8 mouse cellular contexts compared by ENCODE assay signal in the genomic region with DNA sequence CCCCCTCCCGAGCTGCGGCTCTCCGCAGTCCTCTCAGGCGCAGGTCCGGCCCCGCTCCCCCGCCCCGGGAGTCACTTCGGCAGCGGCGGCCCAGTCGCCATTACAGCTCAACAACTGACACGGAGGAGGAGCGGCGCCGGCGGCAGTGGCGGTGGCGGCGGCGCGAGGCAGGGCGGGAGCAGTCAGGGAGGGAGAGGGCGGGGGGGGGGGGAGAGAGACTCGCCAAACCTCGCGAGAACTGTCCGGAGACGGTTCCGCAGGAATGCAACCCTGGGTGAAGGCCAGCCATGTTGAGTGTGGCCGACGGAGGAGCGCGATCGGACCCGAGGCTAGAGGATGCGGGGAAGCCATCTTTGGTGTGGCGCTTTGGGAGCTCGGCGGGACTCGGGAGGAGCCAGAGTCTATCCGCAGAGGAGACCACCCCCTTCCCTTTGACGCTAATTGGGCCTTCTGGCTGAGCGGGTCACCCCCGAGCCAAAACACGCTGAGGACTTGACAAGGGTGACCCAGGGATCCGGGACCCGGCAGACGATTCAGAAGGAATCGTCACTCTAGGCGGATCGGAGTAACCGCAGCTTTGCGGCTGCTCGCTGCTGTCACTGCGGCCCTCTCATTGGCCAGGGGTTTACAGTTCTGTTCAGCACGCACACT. TPM values are rescaled to one million over a fixed set of nuclear protein-coding genes. Genes with fewer than 3 reads are reported as not detected.
DNase-seq lines count a peak whose midpoint lies in the region; ATAC-seq lines count a peak whose summit lies in the region.

Gene Cep350, minus strand, starts transcription at position 188 of the 651 bp plus-strand sequence.

- H3K4me1 ChIP-seq in heart, embryonic 14.5 days (ENCODE audit: control insufficient read depth in 2 of 2, insufficient read depth in 2 of 2, low read length in 2 of 2) = peaks cover 2 to 10% of the 10 kb centered on the region in 2 experiments; a peak in 3 of 4 replicates
- peaks cover 46% of the 10 kb centered on the region for H3K4me1 ChIP-seq in liver, embryonic 13.5 days (replicated peaks)
- peaks cover 9% of the 10 kb centered on the region; the same call in 1 of the 2 replicates for H3K4me1 ChIP-seq in stomach, embryonic 16.5 days (ENCODE audit: control insufficient read depth, insufficient read depth, low read length)

- H3K4me2 ChIP-seq in heart, embryonic 14.5 days (ENCODE audit: low read length) = peak within 1 kb of the TSS; percentile 87
- H3K4me2 ChIP-seq in liver, embryonic 13.5 days = peak within 1 kb of the TSS; percentile 82
- peak within 1 kb of the TSS; percentile 90 for H3K4me2 ChIP-seq in stomach, embryonic 16.5 days (ENCODE audit: low read depth, low read length)

- H3K36me3 ChIP-seq in heart, embryonic 14.5 days (ENCODE audit: control insufficient read depth, insufficient read depth, low read length) = no peaks in the 10 kb centered on the region
- H3K36me3 ChIP-seq in liver, embryonic 13.5 days = no peaks in the 10 kb centered on the region
- no peaks in the 10 kb centered on the region for H3K36me3 ChIP-seq in stomach, embryonic 16.5 days (ENCODE audit: control insufficient read depth, insufficient read depth, low read length)

- H3K27ac ChIP-seq in heart, embryonic 14.5 days (replicated peaks in 1 of 2; ENCODE audit: control insufficient read depth in 1 of 2, insufficient read depth in 1 of 2, low read depth in 2 of 2, low read length in 2 of 2) = peak within 1 kb of the TSS; percentile 94 to 99
- peak within 1 kb of the TSS; percentile 97 for H3K27ac ChIP-seq in liver, embryonic 13.5 days
- H3K27ac ChIP-seq in stomach, embryonic 16.5 days (ENCODE audit: low read length) = peak within 1 kb of the TSS; percentile 96

- peak within 1 kb of the TSS; percentile 99 for H3K9ac ChIP-seq in heart, embryonic 14.5 days (ENCODE audit: low read length)
- H3K9ac ChIP-seq in liver, embryonic 13.5 days = peak within 1 kb of the TSS; percentile 99
- H3K9ac ChIP-seq in stomach, embryonic 16.5 days (ENCODE audit: low read length) = peak within 1 kb of the TSS; percentile 98

- DNase-seq in c-Kit-negative CD71-positive TER-119-positive erythroid progenitor cells, embryonic 14.5 days (ENCODE audit: low read depth, low spot score) = peak; percentile 96
- DNase-seq in fibroblast of lung, adult 2 months (ENCODE audit: low read depth) = peak; percentile 91
- peak; percentile 98 for DNase-seq in kidney, postnatal 14 days
- peak; percentile 96 for DNase-seq in liver, embryonic 13.5 days
- peak; percentile 96 for DNase-seq in neural tube, embryonic 10.5 days (ENCODE audit: extremely low spot score, low spot score)

- H3K4me3 ChIP-seq in heart, embryonic 14.5 days (ENCODE audit: control insufficient read depth in 1 of 2, insufficient read depth in 1 of 2, low read depth in 1 of 2, low read length in 2 of 2) = peak within 1 kb of the TSS; percentile 98 to 100
- H3K4me3 ChIP-seq in liver, embryonic 13.5 days (replicated peaks) = peak within 1 kb of the TSS; percentile 97
- H3K4me3 ChIP-seq in stomach, embryonic 16.5 days (replicated peaks; ENCODE audit: low read length) = peak within 1 kb of the TSS; percentile 88

- ATAC-seq in CD4-positive, CD25-positive, alpha-beta regulatory T cell, adult 4 months = peak; percentile 84
- ATAC-seq in heart, embryonic 14.5 days (ENCODE audit: insufficient number of reproducible peaks, insufficient read depth, low FRiP score, low read depth) = peak; percentile 98
- ATAC-seq in liver, embryonic 13.5 days (ENCODE audit: low read depth) = peak; percentile 96
- peak; percentile 99 for ATAC-seq in stomach, embryonic 16.5 days (ENCODE audit: insufficient read depth, low FRiP score)

- no peaks in the 10 kb centered on the region for H3K9me3 ChIP-seq in heart, embryonic 14.5 days (ENCODE audit: control insufficient read depth, low read length)
- H3K9me3 ChIP-seq in liver, embryonic 13.5 days (replicated peaks) = no peaks in the 10 kb centered on the region
- no peaks in the 10 kb centered on the region for H3K9me3 ChIP-seq in stomach, embryonic 16.5 days (replicated peaks; ENCODE audit: control insufficient read depth, low read length)

- under 1% methylated on average over 52 of the region's 57 CpGs for WGBS in heart, embryonic 14.5 days
- 0% methylated on average over 40 of the region's 57 CpGs for WGBS in liver, embryonic 13.5 days (ENCODE audit: insufficient replicate concordance)
- WGBS in stomach, embryonic 16.5 days = under 1% methylated on average over 48 of the region's 57 CpGs

- no peaks in the 10 kb centered on the region for H3K27me3 ChIP-seq in heart, embryonic 14.5 days (ENCODE audit: control insufficient read depth, insufficient read depth, low read length)
- H3K27me3 ChIP-seq in liver, embryonic 13.5 days = no peaks in the 10 kb centered on the region
- no peaks in the 10 kb centered on the region for H3K27me3 ChIP-seq in stomach, embryonic 16.5 days (ENCODE audit: control insufficient read depth, insufficient read depth, low read length)

RNA-seq across cellular contexts. Expression of gene Cep350, which starts in this region (rescaled TPM):
- 10 to 100 TPM in 1 of 2 experiments, 1 to 10 TPM in 1; 8.1 to 14.1 TPM for polyA plus RNA-seq in CD4-positive, CD25-positive, alpha-beta regulatory T cell, adult 4 months (2017; shearing (Covaris generic))
- polyA plus RNA-seq in heart, embryonic 14.5 days (2014; fragmentation: Nextera tagmentation; extraction: Ambion mirVana) = 7.6 and 11.3 TPM in 2 replicates
- 5.0 TPM in 2 replicates for polyA plus RNA-seq in liver, embryonic 13.5 days (2015; fragmentation: Nextera tagmentation; extraction: Ambion mirVana)
- polyA plus RNA-seq in stomach, embryonic 16.5 days (2015; fragmentation: Nextera tagmentation; extraction: Ambion mirVana) = 5.4 and 6.4 TPM in 2 replicates

Comparison
In these comparisons a context has a peak if more than half of its experiments do, and no peak if none do; other contexts are left out.
1. Peak in every context shown above with its lines: DNase-seq, ATAC-seq, H3K4me3 ChIP-seq and H3K27ac ChIP-seq.